Mouse (Mus musculus) right cerebral cortex, postnatal 14 days (tissue): Measurements from ENCODE around the gene Nqo1.

Experiments
- DNase-seq: peaks from one replicate; pipeline ENCODE4 v3.0.0; 2022

Nqo1 gene

DNA sequence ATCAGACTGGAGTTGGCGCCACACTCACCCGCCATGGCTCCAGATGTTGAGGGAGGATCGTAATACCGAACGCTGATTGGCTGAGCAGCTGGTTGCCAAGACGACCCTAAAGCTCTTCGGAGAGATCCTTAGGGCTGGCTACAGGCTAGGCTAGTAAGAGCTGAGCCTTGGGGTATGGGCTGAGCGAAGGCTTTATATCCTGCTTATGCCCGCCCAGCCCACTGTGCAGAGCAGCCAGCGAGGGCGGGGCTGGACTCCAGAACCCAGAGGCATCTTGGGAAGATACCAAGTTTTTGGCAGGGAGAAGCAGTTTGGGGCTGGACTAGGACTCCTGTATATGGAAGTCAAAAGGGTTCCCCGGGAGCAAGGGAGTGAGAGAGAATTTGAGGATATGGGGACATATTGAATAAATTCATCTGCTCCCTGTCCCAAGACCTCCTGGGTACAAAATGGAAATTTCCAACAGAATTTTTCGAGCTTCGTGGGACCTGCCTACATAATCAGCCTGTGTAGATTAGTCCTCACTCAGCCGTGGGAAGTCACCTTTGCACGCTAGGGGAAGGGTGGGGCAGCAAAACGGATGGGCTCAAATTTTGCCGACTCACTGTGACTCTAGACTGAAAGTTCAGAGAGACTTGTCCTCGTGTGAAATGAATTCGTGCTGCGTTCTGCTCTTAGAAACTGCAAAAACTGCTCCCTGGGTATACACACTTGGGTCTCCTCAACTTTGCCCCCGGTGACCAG is at the start of gene Nqo1:
Nqo1 (minus strand) TSS at position 169 of the 744 bp plus-strand sequence.
- DNase-seq, result peak; percentile 62

DNA sequence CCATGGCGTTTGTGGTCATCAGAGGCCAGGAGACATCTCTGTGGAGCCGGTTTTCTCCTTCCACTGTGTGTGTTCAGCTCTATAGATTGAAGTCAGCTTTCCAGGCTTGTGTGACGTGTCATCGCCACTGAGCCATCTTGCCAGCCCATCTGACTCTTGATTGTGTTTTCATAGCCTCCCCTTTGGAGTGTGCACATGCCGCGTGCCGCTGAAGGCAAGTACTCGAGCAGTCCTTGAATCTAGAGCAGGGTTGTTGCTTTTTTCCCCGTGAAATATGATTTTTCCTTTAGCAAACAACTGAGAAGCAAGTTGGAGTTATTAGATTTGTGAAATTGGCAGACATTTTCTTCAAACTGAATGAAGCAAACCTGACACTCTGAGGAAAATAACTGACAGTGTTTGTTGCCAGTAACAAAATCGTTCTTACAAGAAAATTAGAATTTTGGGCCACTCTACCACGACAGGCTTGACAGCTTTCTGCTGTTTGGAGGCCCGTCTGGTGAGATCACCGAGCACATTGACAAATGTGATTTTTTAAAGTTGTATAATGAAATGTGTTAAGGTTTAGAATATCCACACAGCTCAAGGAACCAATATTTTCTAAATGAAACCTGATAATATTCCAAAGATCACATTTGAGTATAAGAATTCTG is 48.5 kb upstream of the Nqo1 start:
- DNase-seq, result no peak

DNA sequence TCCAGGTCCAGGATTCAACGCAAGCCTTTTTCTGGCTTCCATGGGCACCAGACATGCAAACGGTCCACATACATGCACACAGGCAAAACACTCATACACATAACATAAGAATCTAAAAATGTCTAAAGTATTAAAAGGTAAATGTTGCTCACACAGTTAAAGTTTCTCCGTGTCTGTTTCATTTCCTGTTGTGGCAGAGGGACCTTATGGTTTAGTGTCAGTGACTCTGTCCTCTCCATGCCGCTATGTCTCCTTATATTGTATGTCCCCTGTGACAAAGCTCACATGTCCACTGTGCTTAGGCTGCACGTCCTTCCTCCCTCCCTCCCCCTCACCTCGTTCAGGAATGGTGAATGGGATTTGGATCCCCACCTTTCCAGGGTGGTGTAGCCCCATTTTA is 46.6 kb upstream of the Nqo1 start:
- no peak for DNase-seq

DNA sequence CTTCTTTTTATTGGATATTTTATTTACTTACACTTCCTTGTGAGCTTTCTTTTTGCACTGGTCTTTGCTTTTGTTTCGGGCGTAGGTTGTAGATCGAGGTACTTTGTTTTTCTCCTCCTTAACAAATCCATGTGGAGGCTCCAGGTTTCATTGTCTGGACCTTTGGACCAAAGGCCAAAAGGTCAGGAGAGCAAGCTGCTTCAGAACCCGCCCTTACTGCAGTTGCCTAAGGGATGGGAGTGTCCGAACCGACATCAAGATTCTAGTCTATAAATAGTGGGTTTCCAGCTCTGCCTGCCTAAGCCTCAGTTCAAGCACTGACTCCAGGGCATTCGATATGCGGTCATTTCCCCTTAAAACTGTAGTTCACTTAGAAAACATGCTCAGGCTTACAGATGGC is 46.1 kb upstream of the Nqo1 start:
- DNase-seq, result no peak

DNA sequence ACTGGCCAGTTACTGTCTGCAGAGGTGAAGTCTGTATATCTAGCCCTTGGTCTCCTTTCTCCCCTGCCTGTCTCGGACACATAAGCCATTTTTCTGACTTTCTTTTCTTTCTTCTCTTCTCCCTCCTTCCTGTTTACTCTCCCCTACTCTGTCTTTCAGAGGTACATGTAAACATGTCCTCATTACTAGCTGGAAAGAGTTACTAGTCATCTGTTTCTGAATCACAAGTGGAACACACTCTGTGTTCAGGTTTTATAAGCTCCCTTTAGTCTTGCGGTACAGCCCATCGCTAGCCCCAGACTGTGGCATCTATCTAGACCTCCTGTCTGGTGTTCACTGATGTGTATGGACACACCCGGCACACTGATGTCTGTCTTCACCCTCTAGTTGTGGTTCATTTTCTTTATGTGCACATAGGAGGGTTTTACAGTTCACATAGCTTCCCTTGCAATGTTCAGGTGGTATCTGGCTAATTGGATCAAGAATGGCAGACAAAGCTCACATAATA is 45.4 kb upstream of the Nqo1 start:
- DNase-seq, result no peak

DNA sequence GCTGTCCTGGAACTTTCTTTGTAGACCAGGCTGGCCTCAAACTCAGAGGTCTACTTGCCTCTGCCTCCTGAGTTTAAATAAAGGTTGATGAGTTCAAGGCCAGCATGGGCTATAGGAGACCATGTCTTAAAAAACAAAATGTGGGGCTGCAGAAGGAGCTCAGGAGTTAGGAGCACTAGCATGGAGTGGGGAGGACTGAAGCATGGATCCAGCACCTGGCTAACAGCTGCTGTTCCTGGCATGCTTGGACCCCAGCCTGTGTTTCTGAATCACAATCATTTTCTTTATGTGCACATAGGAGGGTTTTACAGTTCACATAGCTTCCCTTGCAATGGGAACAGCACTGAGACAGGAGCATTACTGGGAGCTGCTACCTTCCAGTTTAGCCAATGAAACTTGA is 44.7 kb upstream of the Nqo1 start:
- DNase-seq, result no peak

DNA sequence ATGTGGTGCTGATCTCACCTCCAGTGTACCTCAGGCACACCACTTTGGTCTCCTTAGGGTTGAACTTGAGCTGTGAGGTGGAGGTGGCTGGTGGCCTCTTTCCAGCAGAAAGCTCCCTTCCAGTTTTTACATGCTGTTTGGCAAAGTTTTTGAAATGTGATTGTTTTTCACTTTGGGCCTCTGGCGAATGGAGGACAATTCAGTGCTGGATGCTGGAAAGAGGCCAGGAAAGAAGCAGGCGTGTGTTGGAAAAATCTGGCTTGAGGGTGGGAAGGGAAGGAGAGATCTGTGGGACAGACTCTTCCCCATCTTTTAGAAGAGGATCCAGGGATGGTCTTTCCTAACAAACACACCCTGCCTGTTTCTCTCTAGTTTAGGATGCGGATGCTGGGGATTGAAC is 41.6 kb upstream of the Nqo1 start:
- DNase-seq, result no peak

DNA sequence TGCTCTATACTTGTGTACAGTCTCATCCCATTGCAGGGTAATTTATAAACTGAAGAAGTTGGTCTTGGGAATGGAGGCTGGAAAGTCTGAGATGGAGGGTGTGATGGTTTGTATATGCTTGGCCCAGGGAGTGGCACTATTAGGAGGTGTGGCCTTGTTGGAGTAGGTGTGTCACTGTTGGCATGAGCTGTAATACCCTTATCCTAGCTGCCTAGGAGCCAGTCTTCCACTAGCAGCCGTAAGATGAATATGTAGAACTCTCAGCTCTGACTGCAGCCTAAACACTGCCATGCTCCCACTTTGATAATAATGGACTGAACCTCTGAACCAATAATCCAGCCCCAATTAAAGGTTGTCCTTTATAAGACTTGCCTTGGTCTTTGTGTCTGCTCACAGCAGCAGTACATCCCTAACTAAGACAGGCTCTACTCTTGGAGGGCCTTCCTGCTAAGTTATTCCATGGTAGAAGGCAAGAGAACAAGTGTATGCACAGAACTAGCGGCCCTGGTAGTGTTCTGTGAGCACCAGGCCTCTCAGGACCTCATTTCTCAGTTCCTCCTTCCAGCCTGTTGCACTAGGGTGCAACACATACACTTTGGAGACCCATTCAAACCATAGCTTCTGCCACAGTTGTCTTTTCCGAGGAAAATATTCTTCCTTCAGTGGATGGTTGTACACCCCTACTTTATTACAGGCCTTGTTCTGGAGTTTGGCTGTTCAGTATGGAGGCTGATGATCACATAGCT is 37.0 kb upstream of the Nqo1 start:
- no peak for DNase-seq

DNA sequence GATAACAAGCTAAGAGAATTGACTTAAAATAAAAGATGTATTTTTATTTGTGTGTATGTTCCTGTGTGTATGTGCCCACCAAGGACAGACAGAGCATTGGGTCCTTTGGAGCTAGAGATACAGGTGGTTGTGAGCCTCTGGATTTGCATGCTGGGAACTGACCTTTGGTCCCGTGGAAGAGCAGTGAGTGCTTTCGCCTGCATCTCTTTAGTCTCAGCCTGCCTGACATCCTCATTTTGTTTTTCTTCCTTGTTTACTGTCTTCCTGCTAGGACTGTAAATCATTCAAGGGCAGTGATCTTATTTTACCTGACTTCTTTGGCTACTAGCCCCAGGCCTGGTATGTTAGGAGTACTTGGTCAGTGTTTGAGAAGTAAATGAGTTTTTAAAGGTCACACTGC is 34.7 kb upstream of the Nqo1 start:
- DNase-seq, result no peak

DNA sequence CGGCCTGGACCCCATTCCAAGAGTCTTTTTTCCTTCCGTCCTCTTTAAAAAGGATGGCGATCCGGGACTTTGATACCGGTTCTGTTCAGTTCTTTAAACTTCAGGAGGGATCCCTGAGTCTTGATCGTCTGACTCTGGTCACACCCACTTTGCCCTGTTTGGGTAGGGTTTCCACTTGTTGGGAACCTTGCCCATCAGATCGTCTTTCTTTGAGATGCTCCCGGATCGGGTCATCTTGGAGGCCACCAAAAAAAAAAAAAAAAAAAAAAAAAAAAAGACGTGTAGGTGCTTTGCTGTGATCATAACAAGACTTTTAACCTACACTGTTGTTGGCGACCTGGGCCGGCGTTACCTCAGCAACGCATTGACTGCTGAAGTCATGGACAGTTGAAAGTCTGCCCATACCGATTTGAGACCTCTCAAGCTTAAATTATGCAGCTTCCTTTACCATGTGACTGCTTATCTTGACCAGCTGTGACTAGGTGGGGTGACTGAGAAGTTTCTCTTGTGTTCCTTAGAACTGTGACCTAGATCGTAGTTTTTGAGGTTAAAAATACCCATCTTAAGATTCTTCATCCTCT is 33.9 kb upstream of the Nqo1 start:
- no peak for DNase-seq

DNA sequence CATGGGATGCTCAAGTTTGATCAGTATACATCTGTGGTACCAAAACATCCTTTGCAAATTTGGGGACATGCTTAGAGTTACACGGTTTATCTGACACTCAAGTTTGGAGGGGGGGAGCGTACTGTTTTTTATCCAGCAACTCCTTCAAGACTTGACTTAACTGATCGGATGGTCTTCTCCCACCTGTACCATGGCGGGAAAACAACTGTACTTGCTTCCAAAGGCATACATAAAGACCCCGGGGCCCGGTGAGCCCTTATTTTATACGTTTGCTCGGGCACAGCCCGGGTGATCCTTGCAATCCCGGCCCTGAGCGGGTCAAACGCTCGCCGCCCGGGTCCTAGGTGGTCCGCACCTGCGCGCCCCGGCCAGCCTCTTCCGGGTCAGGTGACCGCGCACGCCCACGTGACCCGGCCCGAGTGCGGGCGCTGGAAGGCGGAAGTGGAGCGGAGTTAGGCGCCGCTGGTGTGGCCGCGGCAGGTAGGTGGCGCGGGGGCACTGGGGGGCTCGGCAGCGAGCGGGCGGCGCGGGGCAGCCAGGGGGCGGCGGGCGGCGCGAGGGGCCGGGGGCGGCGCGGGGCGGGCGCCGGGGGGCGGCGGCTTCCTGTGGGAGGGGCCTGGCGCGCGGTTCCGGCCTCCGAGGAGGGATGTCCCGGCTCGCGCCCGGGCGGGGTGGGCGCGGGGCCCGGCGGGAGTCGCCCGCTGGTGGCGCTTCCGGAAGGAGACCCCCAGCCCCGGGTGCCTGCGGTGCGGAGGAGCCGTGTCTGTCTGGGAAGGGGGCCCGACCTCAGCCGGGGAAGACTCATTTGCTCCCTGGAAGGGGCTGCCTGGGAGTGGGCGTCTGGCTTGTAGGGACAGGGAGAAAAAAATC is 33.2 kb upstream of the Nqo1 start, which contains the start of gene Wwp2:
Wwp2 (plus strand) TSS at position 404 of the 870 bp plus-strand sequence.
- DNase-seq, result peak; percentile 73

DNA sequence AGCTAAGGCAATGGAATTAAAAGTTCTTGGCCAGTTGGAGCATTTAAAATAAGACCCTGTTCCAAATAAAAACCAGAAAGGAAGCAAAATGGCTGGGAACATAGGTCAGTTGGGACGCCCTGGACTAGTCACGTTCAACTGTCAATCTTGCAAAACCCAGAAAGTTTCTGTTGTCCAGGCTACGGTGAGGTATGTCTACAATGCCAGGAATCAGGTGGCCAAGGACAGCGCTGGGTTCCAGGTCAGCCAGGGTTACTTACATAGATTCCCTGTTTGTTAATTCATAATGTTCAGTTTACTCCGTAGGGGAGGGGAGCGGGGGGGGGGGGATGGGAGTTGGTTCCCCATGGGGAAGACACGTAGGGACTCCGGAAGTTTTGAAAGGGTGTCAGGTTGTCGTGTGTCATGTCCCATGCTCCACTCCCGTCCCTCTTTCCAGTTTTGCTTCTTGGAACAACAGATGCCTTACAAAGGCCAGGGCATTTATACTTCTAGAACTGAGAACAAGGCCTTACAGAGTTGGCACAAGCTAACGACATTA is 32.5 kb upstream of the Nqo1 start:
- DNase-seq, result no peak

DNA sequence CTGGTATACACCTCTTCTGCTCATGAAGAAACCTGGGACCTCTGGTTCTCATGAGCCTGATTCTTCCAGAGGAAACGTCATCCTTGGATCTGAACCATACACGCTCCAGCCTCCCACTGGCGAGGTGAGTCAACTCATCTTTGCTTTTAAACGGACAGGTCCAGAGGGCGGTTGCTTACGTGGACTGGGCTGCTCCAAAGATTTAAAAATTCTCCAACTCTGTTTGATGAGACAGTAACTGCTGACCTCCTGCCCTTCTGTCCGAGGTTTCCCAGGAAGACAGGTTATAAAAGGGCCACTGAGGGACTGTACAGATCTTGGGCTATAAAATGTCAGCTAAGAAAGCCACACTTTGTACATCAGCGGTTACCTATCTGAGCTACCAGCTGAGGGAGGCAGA is 27.8 kb upstream of the Nqo1 start:
- DNase-seq, result no peak

DNA sequence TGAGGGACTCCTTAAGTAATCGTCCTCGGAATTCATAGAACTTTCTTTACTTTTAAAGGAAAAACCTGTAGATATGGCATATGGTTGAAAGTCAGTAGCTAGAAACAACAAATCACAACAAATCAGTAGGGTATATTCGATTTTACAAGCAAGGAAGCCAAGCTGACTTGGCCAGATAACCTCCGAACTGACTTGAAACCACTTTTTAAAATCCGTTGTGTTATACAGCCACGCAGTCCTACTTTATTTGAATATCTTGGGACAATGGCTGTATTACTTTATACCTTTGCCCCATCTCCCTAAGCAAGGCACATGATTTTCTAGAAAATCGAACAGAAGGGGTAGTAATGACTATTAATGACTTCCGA is 22.2 kb upstream of the Nqo1 start:
- no peak for DNase-seq

DNA sequence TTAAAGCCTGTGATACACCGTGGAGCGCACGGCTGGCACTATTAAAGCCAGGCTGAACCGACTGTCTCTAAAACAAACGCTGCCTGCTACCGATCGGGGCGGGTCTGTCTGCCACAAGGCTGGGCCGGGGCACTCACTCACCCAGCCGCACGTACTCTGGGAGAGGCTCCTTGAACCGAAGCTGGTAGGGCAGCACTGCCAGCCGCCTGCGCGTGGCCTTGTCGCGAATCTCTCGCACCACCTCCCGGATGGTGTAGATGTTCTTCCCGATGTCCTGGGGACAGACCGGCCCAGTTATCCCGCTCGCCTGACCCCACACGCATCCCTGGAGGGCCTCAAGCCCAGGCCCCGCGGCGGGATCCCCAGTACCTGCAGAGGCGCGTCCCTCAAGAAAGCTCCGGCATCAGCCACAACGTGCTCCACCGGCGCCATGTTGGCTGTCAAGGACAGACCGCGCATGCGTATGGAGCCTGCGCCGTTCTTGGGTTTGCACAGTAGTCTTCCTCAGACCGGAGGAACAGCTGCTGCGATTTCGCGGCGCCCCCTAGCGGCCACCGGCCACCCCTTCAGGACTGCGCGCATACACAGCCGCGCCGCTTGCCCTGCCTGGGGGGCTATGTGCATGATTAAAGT is 21.7 kb upstream of the Nqo1 start, which contains the start of gene Nob1:
Nob1 (minus strand) TSS at position 455 of the 633 bp plus-strand sequence.
- peak; percentile 99 for DNase-seq

DNA sequence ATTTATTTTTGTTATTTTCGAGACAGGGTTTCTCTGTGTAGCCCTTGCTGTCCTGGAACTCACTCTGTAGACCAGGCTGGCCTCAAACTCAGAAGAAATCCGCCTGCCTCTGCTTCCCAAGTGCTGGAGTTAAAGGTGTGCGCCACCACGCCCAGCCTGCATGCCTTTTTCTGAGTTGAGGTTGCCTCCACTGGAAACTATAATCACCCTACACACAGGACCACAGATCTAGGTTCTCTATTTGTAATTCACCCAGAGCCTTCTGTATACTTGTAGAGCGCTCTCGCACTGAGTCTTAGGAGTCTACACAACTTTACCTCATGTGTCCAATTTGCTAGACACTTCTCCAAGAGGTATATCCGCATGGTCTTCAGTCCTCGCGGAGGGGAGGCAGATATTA is 21.2 kb upstream of the Nqo1 start:
- DNase-seq, result no peak

DNA sequence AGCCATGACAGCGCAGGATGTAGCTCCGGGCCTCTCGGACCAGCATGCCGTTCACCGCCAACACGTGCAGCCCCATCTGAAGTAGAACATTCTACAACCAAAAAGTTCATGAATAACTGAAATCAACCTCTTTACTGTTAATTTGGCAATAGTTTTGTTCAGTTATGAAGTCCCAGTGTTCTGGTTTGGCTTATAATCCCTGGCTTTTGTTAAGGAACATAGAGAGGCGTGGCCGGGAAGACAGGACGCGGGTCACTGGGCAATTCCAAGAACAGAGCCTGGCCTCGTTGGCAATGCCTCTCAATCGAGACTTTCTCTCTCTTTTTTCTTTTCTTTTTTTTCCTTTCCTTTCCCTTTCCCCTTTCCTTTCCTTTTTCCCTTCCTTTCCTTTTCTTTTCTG is 14.0 kb upstream of the Nqo1 start:
- DNase-seq, result no peak

DNA sequence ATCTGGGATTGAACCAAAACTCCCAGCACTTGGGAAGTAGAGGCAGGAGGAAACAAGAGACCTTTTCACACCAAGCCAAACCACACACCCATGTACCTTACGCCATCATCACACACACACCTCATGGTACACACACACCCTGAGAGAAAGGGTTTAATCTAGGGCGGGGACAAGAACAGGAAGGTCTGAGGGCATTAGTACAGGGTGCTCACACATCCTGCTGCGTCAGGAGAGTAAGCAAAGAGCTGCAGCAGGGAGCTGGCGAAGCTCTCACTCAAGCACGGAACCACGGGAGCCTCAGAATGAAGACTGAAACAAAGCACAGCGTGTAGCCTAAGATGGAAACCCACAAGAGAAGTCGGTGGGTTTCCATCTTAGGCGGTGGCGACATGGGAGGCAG is 10.9 kb upstream of the Nqo1 start:
- no peak for DNase-seq

DNA sequence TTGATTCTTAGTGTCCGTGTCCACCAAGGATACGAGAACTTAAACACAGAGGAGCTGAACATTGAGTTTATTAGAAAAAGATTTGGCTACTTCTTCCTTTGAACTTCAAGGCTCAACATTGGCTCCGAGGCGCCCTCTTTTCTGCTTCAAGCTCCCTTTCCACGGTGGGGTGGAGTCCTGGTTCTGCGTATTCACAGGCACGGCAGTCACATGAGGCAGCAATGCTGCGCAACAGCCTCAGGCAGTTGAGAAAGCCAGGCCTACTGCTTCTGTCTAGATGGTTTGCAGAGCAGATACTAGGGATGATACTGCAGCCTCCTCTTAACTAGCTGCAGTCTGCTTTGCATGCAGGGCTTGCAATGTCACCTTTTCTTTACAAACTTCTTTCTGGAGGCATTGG is 9.5 kb upstream of the Nqo1 start:
- DNase-seq, result no peak

DNA sequence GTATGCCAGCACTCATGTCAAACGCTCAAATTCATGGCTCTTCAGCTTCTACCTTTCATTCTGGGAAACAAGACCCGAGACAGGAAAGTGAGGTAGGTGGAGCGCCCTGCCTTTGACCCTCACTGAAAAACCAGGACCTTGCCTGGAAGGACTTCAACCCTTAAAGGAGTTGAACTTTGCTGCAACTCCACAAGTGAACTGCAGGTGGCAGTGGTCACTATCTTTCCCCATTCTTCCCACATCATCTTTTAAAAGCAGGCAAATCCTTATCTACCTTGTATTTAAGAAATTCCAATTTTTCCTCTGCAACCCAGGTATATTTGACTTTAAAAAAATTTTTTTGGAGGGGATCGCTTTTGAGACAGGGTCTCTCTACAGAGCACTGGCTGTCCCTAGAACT is 8.4 kb upstream of the Nqo1 start:
- no peak for DNase-seq

DNA sequence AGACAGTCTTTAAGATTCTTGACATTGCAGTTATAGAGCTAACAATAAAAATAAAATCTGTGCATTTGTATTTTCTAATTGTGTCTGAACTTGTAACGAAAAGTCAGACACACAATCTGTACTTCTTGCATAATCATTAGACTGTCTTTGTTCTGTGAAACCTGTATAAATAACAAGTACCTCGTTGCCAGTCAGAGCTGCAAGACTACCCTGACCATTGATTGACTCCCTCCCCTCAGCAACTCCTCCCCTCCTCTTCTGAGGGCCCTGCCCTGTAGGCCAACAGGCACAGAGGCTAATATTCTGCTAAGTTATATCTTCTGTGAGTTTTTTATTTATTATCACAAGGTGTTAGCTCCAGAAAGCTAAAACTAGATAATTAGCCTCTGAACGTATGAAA is 2.9 kb upstream of the Nqo1 start:
- no peak for DNase-seq

DNA sequence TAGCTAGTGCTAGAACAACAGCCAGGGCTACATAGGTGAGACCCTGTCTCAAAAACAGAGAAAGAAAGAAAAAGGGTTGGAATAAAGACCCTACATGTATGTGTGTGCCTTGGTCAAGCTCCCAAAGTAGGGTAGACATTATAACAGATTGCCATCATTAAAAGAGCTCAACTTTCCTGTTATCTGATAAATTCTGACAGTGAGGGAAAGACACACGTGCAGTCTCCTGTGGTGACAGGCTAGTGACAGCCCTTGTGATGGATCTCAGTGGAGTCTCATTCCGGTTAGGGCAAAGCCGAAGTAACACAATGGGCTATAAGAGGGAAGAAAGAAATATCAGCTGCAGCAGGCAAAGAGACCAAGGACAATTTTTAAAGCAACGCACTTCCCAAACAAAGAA is 1.1 kb upstream of the Nqo1 start:
- no peak for DNase-seq
